Mouse (Mus musculus) lung, postnatal 0 days (tissue): ENCODE data around the gene Fastkd5.

ENCODE experiments used
- CTCF ChIP-seq: IDR thresholded peaks from 2 replicates; pipeline ENCODE4 v1.5.1; 2016; ENCODE audit warnings: antibody characterized with exemption, mild to moderate bottlenecking
- EP300 ChIP-seq: IDR thresholded peaks from 2 replicates; pipeline ENCODE4 v1.6.1; 2016; ENCODE audit warnings: antibody characterized with exemption, mild to moderate bottlenecking, control low read depth

GRCm38 (mm10) chr2:130664102-130664701, 34.4 kb upstream of the Fastkd5 start, which contains the start of gene Ddrgk1:
- peak; percentile 53 for TF ChIP-seq CTCF
- no peak for TF ChIP-seq EP300
